In the genomic region with DNA sequence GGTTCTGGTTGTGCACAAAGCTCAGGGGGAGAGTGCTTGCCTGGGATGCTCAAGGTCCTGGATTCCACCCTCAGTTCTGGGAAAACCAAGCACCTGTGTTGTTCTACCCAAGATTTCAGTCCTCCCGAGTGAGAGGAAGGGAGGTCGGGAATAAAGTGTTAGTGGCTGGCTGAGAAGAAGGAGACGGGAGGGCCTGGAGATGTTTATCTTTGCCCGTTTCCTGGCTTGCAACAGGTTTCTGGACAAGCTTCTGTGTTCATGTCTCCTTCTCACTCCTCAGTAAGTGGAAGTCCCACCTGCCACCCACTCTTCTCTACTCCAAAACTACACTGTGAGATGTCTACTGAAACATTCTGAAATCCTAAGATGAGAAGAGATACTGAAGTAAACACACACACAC, we compare ENCODE assay signal across 14 mouse cellular contexts. TPM values are rescaled to one million over a fixed set of nuclear protein-coding genes. Genes with fewer than 3 reads are reported as not detected.
DNase-seq lines count a peak whose midpoint lies in the region; ATAC-seq and TF ChIP-seq lines count a peak whose summit lies in the region.
"Had no signal": no experiment of that assay in that cellular context is flagged by ENCODE, and none has a peak within 500 bp of the region (broad histone marks: within the 10 kb centered on the region; RNA-seq: fewer than 3 reads in every experiment).

No protein-coding gene starts in this region.

- H3K9me3 ChIP-seq in lung, embryonic 16.5 days (ENCODE audit: control insufficient read depth, low read length) = no peaks in the 10 kb centered on the region
- H3K9me3 ChIP-seq in embryonic facial prominence, embryonic 10.5 days = no peaks in the 10 kb centered on the region
- H3K9me3 ChIP-seq: embryonic facial prominence, embryonic 13.5 days; hindbrain, embryonic 12.5 days; limb, embryonic 15.5 days had no signal

- peaks cover 2% of the 10 kb centered on the region; the same call in 1 of the 2 replicates for H3K4me1 ChIP-seq in kidney, adult 2 months (ENCODE audit: control insufficient read depth, insufficient read depth, low read length)
- H3K4me1 ChIP-seq in lung, embryonic 16.5 days (replicated peaks; ENCODE audit: control insufficient read depth, insufficient read depth, low read length) = peaks cover 26% of the 10 kb centered on the region
- peaks cover 76% of the 10 kb centered on the region for H3K4me1 ChIP-seq in embryonic facial prominence, embryonic 10.5 days

- H3K27me3 ChIP-seq in kidney, adult 2 months (replicated peaks; ENCODE audit: control insufficient read depth, insufficient read depth, low read length) = no peaks in the 10 kb centered on the region
- H3K27me3 ChIP-seq in lung, embryonic 16.5 days (ENCODE audit: control insufficient read depth, insufficient read depth, low read depth, low read length) = no peaks in the 10 kb centered on the region
- H3K27me3 ChIP-seq in embryonic facial prominence, embryonic 10.5 days (replicated peaks; ENCODE audit: low read depth, poor library complexity, severe bottlenecking) = no peaks in the 10 kb centered on the region
- H3K27me3 ChIP-seq: embryonic facial prominence, embryonic 13.5 days; hindbrain, embryonic 12.5 days; limb, embryonic 15.5 days had no signal

- no peaks in the 10 kb centered on the region for H3K36me3 ChIP-seq in kidney, adult 2 months (ENCODE audit: control insufficient read depth, insufficient read depth, low read length)
- no peaks in the 10 kb centered on the region for H3K36me3 ChIP-seq in lung, embryonic 16.5 days (ENCODE audit: control insufficient read depth, insufficient read depth, low read length)
- H3K36me3 ChIP-seq in embryonic facial prominence, embryonic 10.5 days (replicated peaks) = peaks cover 14% of the 10 kb centered on the region
- H3K36me3 ChIP-seq: embryonic facial prominence, embryonic 13.5 days; hindbrain, embryonic 12.5 days; limb, embryonic 15.5 days had no signal

- no peak overlapping the region for H3K4me3 ChIP-seq in kidney, adult 2 months (ENCODE audit: insufficient read depth, low read depth, low read length)
- H3K4me3 ChIP-seq in lung, embryonic 16.5 days (ENCODE audit: low read length) = no peak overlapping the region
- no peak overlapping the region for H3K4me3 ChIP-seq in embryonic facial prominence, embryonic 10.5 days
- H3K4me3 ChIP-seq: embryonic facial prominence, embryonic 13.5 days; hindbrain, embryonic 12.5 days; limb, embryonic 15.5 days had no signal

- no peak for TF ChIP-seq POLR2A in kidney, adult 2 months (IDR thresholded peaks at IDR 0.05; ENCODE audit: low read depth, low read length)

- no peak for ATAC-seq in lung, embryonic 16.5 days (ENCODE audit: low read depth)
- ATAC-seq: forebrain, embryonic 16.5 days had no signal

- DNase-seq in heart, adult 11 months = peak; percentile 82
- no peak for DNase-seq in heart, postnatal 4 days
- DNase-seq in kidney, adult 2 months = no peak
- no peak for DNase-seq in kidney, adult 11 months
- DNase-seq in lung, postnatal 36 days = no peak
- DNase-seq in embryonic facial prominence, embryonic 10.5 days (ENCODE audit: low spot score) = no peak
- DNase-seq in layer of hippocampus, postnatal 36 days = no peak
- DNase-seq: cerebellum, adult 8-10 months; lung, postnatal 14 days had no signal

- H3K27ac ChIP-seq in kidney, adult 2 months (ENCODE audit: insufficient read depth, low read depth, low read length) = peak overlapping the region; percentile 66
- H3K27ac ChIP-seq in lung, embryonic 16.5 days (ENCODE audit: low read length) = peak overlapping the region; percentile 58
- H3K27ac ChIP-seq in embryonic facial prominence, embryonic 10.5 days (replicated peaks) = 0 out of 2 replicates have a peak overlapping the region, but pooled peaks have one; percentile 21
- H3K27ac ChIP-seq: embryonic facial prominence, embryonic 13.5 days; hindbrain, embryonic 12.5 days; limb, embryonic 15.5 days had no signal

- no peak overlapping the region for H3K9ac ChIP-seq in lung, embryonic 16.5 days (ENCODE audit: low read length)
- H3K9ac ChIP-seq: hindbrain, embryonic 12.5 days; limb, embryonic 15.5 days had no signal

- TF ChIP-seq CTCF in kidney, adult 2 months (conservative IDR thresholded peaks at IDR 0.05; ENCODE audit: insufficient read depth, insufficient read length, low read depth, low read length) = no peak

- 51% methylated on average over 4 of the region's 4 CpGs for WGBS in kidney, adult 2 months
- WGBS in lung, embryonic 16.5 days = 22% methylated on average over 4 of the region's 4 CpGs
- WGBS in embryonic facial prominence, embryonic 10.5 days = 52% methylated on average over 4 of the region's 4 CpGs

- H3K4me2 ChIP-seq in lung, embryonic 16.5 days (ENCODE audit: low read depth, low read length) = 0 out of 2 replicates have a peak overlapping the region, but pooled peaks have one; percentile 8
- H3K4me2 ChIP-seq: embryonic facial prominence, embryonic 13.5 days; hindbrain, embryonic 12.5 days; limb, embryonic 15.5 days had no signal

RNA-seq across cellular contexts. Expression of a gene that starts 39.2 kb away (rescaled TPM):
- total RNA-seq in heart, postnatal 4 days (2021) = 10 to 100 TPM; 38.9 to 41.1 TPM
- 7.2 and 9.6 TPM in 2 replicates for polyA plus RNA-seq in kidney, adult 2 months (2012; rRNA removed)
- 32.8 and 34.9 TPM in 2 replicates for polyA plus RNA-seq in lung, embryonic 16.5 days (2015; fragmentation: Nextera tagmentation; extraction: Ambion mirVana)
- polyA plus RNA-seq in embryonic facial prominence, embryonic 10.5 days (2016; fragmentation: Nextera tagmentation; extraction: Ambion mirVana) = 54.8 and 56.7 TPM in 2 replicates
- 1 to 10 TPM; 5.4 to 6.3 TPM for total RNA-seq in layer of hippocampus, postnatal 36 days (2021)
